Mouse (Mus musculus): ENCODE data around the gene Tmem37. TPM values are rescaled to one million over a fixed set of nuclear protein-coding genes. Genes with fewer than 3 reads are reported as not detected.

The Tmem37 gene
- total RNA-seq, 4 experiments from 2014 or later = 1.1 to 3.3 (median 1.5) TPM

- DNase-seq (ENCODE audit: low spot score in 2 of 2) = no peak
These were observed 54.4 kb downstream of the Tmem37 start for GRCm38 (mm10) chr1:120019428-120019827.

- DNase-seq (ENCODE audit: low spot score in 2 of 2) = no peak
These were observed 55.0 kb downstream of the Tmem37 start for GRCm38 (mm10) chr1:120018900-120019299.

Other genes starting within 250 kb of the Tmem37 start
- gene Ptpn4, start 236.5 kb downstream of the Tmem37 start, total RNA-seq (2022) = 10 to 100 TPM; 56.4 to 74.4 (median 63.6) TPM
- 1 to 10 TPM; 6.3 to 8.6 (median 7.5) TPM for gene Tmem177, start 160.9 kb downstream of the Tmem37 start, total RNA-seq (2022)
- gene Cfap221, start 76.8 kb downstream of the Tmem37 start, total RNA-seq (2022) = 1 to 10 TPM in 1 of 4 experiments, under 1 TPM in 3; 0.47 to 1.1 (median 0.57) TPM
- gene Sctr, start 67.2 kb downstream of the Tmem37 start, total RNA-seq (2022) = 1 to 10 TPM; 1.1 to 2.7 (median 1.7) TPM
- 100 to 1,000 TPM; 269 to 515 (median 389) TPM for gene Dbi, start 47.0 kb upstream of the Tmem37 start, total RNA-seq (2022)
- gene 3110009E18Rik, start 47.1 kb upstream of the Tmem37 start, total RNA-seq (2022) = 1 to 10 TPM; 6.2 to 8.1 (median 7.4) TPM
- gene Steap3, start 198.6 kb upstream of the Tmem37 start, total RNA-seq (2022) = 1 to 10 TPM; 8.0 to 9.8 (median 9.1) TPM